Mouse (Mus musculus) cortical plate, adult 2 months (tissue): ENCODE measurements at regions not wholly inside any gene's neighbourhood (a gene's known extent, or its start where the extent isn't known, plus 50 kb on each side); places are given as distances from the start of the nearest gene placed in this dataset.

Source experiments
- H3K27ac ChIP-seq: fragments of 200-500 bp; 2 replicates; pipeline ENCODE4 v1.5.1; 2012; ENCODE audit warnings: low read length, control low read depth, inconsistent platforms; ENCODE audit not compliant: insufficient read depth
- H3K4me1 ChIP-seq: fragments of 200-500 bp; 2 replicates; pipeline ENCODE4 v1.6.1; 2011; ENCODE audit warnings: low read length; ENCODE audit not compliant: control insufficient read depth, insufficient read depth
- H3K4me3 ChIP-seq: fragments of 200-500 bp; 2 replicates; pipeline ENCODE4 v1.5.1; 2011; ENCODE audit warnings: mild to moderate bottlenecking, low read length, control low read depth; ENCODE audit not compliant: insufficient read depth
- CTCF ChIP-seq: fragments of 200-500 bp; IDR thresholded peaks from 2 replicates; pipeline ENCODE4 v1.5.1; 2011; ENCODE audit warnings: mild to moderate bottlenecking, control low read depth, low read length; ENCODE audit not compliant: insufficient read depth; ENCODE audit errors: extremely low read depth
- POLR2A ChIP-seq: fragments of 200-500 bp; IDR thresholded peaks from 2 replicates; pipeline ENCODE4 v1.6.1; 2011; ENCODE audit warnings: mild to moderate bottlenecking, low read length, control low read depth; ENCODE audit not compliant: insufficient read depth; ENCODE audit errors: extremely low read depth

DNA sequence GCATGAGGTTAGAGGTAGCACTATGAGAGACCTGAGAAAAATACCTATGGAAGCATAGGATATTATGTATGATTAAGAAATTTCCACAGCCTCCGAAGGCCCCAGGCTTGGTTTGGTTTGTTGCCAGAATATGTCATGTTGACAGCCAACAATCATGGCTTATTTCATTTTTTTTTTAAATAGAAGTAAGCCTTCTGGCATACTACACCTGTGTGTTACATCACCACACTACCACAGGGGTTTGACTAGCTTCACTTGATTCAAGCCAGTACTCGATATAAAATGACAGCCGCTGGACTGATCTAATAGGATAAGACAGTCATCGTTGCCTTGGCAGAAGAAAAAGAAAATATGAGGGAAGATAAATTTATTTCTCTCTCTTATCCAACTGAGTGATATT is 232.6 kb upstream of the Erbb4 start:
- TF ChIP-seq POLR2A = no peak
- no peak for TF ChIP-seq CTCF
- Histone ChIP-seq H3K27ac (no peak overlapping the region), H3K4me1 (no peaks in the 10 kb centered on the region), H3K4me3 (no peak overlapping the region)

DNA sequence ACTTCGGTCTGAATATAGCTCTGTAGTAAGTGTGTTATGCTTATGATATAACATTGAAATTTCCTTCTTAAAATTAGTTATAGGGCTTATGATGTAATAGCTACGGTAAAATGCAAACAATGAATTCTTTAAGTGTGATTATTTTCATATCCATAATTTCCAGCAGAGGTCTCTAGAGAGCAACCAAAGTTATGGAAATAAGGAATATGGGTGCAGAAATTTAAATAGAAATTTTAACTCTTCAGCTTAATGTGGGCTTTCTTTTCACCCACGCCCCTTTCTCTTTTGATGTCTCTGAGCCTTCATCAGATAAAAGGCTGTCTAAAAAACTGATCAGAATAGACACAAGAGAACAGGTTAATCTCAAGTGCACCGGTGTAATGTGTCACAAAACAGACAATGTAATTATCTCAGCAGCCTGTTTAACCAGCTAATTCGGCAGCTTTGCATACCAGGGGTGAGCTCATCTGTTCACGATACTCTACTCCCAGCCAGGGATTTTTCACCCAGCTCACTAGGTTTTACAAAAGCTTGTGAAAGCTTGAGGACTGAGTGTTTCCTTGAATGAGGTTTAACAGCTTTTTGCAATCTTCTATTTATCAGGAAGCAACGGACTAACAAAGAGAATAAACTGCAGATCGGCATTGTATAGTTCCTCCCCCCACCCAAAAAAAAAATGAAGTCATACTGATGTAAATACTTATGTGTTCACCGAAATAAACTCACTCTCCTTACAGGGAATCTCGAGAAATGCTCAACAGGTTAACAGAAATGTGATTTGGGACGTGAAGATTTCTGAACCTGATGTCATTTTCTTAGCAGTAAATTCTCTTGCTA is 223.8 kb upstream of the Erbb4 start:
- no peak overlapping the region for H3K27ac ChIP-seq
- no peak overlapping the region for H3K4me3 ChIP-seq
- no peak for TF ChIP-seq CTCF
- TF ChIP-seq POLR2A = no peak
- H3K4me1 ChIP-seq = no peaks in the 10 kb centered on the region

DNA sequence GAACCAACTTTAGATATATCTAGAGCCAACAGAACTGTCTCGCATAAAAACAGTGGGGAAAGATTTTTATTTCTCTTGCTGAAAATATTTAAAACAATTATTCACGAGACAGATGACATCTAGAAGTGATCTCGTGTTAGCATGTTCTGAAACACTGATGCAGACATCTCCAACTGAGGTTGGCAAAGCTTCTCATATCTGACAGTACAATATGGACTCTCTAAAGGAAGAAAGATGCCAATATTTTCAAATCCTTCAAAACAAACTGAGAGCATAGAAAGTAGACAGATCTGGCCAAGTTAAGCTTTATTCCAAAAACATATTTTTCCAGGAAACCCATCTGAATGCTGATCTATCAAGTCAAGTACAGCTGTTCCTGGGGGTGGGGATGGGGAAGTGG is 221.5 kb upstream of the Erbb4 start:
- Histone ChIP-seq H3K4me1 (no peaks in the 10 kb centered on the region), H3K4me3 (no peak overlapping the region), H3K27ac (no peak overlapping the region)
- TF ChIP-seq POLR2A = no peak
- no peak for TF ChIP-seq CTCF

DNA sequence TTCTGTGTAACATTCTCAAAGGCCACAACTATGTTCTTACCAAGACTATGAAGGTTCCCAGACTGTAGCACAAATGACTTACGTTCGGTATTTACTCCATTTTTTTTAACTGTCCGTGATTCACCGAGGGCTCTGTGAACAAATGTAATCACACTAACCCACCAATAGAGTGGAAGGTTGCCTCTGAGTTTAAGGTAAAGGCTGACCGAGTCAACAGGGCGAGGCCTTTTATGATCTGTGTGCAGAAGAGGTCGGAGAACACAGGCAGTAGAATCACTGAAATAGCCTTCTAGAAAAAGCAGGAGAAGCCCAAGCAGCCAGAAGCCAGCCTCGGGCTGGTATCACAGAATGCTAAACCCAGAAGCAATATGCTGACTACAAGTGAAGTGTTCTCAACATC is 218.9 kb upstream of the Erbb4 start:
- Histone ChIP-seq H3K4me3 (no peak overlapping the region), H3K4me1 (no peaks in the 10 kb centered on the region), H3K27ac (no peak overlapping the region)
- TF ChIP-seq POLR2A (no peak), CTCF (no peak)

DNA sequence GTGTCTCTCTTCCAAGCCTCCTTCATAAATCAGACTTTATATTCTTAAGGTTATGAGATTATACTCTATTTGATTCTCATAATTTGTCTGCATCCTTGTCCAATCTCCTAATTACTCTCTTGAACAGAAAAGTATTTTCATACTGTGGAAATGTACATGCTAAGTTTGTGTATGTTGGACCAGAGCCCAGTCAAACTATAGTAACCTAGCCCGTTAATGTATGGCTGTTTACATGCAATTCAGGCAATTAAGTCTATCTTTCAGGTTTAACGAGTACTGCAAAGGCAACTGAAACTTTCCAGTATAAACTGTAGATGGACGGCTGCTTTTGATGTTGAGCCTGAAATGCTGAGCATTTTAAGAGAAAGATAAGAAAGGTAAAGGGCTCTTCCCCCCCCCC is 211.7 kb upstream of the Erbb4 start:
- no peaks in the 10 kb centered on the region for H3K4me1 ChIP-seq
- H3K4me3 ChIP-seq = no peak overlapping the region
- TF ChIP-seq CTCF = no peak
- TF ChIP-seq POLR2A = no peak
- H3K27ac ChIP-seq = no peak overlapping the region

DNA sequence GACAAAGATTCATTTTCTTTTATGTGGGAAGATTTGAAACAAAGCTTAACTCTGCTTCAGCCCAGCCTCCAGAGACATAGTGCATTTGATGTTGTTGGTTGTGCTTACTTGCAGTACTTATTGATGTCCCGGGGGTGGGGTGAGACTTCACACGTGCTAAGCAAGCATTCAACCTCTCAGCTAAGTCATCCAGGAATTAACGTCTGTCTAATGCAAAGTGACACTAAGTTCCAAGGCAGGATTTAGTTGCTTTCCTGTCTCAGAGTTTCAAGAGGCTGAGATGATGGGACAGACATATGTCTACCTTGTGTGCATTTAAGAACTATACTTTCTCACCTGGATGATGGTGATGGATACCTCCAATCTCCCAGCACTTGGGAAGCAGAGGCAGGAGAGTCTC is 189.0 kb upstream of the Erbb4 start:
- Histone ChIP-seq H3K4me3 (no peak overlapping the region), H3K27ac (no peak overlapping the region), H3K4me1 (no peaks in the 10 kb centered on the region)
- no peak for TF ChIP-seq POLR2A
- no peak for TF ChIP-seq CTCF

DNA sequence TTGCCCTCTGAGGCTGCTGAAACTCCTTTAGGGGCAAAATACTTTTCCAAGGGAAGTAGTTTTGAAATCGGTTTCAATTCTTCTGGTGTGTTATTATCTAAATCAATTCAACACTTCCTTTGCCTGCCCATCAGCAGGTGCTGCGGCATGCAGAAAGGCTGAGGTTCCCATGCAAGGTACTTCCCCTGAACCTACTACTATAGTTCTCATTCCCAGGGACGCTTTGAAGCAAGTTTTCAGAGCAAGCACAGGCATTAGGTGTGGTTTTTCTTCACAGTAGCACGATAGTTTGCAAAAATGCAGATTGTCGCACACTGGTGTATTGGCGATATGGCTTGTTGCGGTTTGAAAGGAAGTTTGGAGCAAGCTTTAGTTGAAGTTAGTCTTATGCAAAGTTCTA is 183.5 kb upstream of the Erbb4 start:
- no peak overlapping the region for H3K4me3 ChIP-seq
- no peaks in the 10 kb centered on the region for H3K4me1 ChIP-seq
- H3K27ac ChIP-seq = no peak overlapping the region
- TF ChIP-seq CTCF (no peak), POLR2A (no peak)

DNA sequence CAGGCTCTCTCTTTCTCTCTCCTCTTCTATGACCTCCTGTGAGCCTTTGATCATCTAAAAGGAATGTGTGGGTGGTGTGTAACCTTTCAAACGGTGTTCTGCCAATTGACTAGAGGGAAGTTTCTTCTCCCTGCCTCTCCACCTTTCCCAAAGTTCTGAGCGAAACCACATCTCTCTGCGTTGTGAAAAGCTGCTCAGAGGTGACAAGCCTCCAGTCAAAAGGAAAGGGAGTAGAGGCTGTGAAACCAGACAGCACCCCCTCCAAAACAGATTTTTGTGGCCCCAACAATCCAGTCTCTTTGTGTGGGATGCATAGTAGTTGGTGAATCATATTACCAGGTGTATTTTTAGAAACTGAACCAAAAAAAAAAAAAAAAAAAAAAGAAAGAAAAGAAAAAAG is 178.5 kb upstream of the Erbb4 start:
- Histone ChIP-seq H3K4me3 (no peak overlapping the region), H3K27ac (no peak overlapping the region), H3K4me1 (no peaks in the 10 kb centered on the region)
- TF ChIP-seq CTCF = no peak
- TF ChIP-seq POLR2A = no peak

DNA sequence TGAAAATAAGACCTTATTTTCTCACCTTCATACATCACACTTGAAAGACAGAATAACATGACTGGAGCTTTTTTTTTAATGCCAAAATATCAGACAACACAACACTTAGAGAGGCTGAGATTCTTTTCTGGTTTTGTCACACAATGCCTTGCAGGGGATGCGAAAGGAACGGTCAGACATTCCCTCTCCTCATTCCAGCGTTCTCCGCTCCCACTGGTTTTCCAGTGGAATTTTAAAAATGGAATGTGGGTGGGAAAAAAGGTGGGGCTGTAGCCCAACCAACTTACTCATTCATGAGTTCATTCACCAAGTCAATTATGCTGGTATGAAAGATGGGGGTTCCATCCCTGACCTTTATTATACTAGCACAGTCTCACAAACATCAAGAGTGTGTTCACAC is 169.6 kb upstream of the Erbb4 start:
- Histone ChIP-seq H3K27ac (no peak overlapping the region), H3K4me3 (no peak overlapping the region), H3K4me1 (no peaks in the 10 kb centered on the region)
- no peak for TF ChIP-seq CTCF
- no peak for TF ChIP-seq POLR2A

DNA sequence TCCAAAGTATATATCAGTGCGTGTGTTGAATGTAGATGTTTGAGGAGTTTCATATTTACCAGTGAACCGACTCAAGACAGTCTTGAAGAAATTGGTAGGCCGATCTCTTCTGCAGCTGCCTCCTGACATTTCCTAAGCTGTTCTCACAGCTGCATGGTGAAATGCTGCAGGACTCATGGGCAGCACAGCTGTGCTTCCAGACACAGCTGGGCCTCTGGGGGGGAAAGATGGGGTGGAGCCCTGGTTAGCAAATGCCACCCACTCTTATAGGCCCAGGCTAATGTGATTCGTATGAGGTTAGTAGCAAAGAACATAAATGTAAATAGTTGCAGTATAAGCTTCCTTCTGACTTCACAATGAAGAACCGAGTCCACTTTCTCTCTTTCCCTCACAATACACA is 139.8 kb upstream of the Erbb4 start:
- Histone ChIP-seq H3K4me3 (no peak overlapping the region), H3K4me1 (no peaks in the 10 kb centered on the region), H3K27ac (no peak overlapping the region)
- TF ChIP-seq CTCF = no peak
- no peak for TF ChIP-seq POLR2A
